Mouse (Mus musculus) cerebellum, adult 2 months (tissue): ENCODE results near the gene Thop1.

Experiments
- CTCF ChIP-seq: fragments of 200-500 bp; IDR thresholded peaks from 2 replicates; pipeline ENCODE4 v1.5.1; 2011; ENCODE audit warnings: low read depth, mild to moderate bottlenecking, control low read depth, low read length, moderate library complexity, borderline replicate concordance; ENCODE audit not compliant: insufficient read depth
- POLR2A ChIP-seq: fragments of 200-500 bp; IDR thresholded peaks from 2 replicates; pipeline ENCODE4 v1.6.1; 2011; ENCODE audit warnings: low read length, control low read depth, borderline replicate concordance; ENCODE audit not compliant: insufficient read depth

DNA sequence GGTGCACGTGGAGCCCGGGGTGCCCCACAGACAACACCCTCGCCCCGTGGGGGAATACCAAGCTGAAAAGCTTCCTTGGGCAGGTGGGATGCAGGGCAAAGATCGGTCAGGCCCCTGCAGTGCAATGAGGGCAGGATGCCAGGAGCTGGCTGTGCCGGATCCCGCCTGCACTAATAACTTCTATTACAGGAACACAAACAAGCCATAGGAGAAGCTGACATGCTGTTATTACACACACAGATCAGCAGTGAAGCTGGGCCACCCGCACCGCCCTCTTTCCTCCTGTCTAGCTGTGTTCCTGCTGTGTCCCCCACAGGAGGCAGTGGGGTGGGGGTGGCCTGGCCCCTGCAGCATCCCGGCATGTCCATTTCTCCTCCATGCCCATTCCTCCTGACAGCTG lies 40.8 kb upstream of the Thop1 start:
- no peak for TF ChIP-seq CTCF
- TF ChIP-seq POLR2A, result no peak
